Mouse (Mus musculus): ENCODE measurements around the gene Sipa1l1. TPM values are rescaled to one million over a fixed set of nuclear protein-coding genes. Genes with fewer than 3 reads are reported as not detected.

Gene Sipa1l1
- polyA plus RNA-seq, 1 experiment from 2014 or later: 11.2 TPM

- Histone ChIP-seq H3K9ac (ENCODE audit: low read depth, low read length) (no peak overlapping the region), H3K27ac (ENCODE audit: low read length) (no peak overlapping the region), H3K27me3 (ENCODE audit: control insufficient read depth, insufficient read depth, low read depth, low read length) (no peaks in the 10 kb centered on the region), H3K4me1 (ENCODE audit: control insufficient read depth, insufficient read depth, low read length) (no peaks in the 10 kb centered on the region), H3K4me2 (ENCODE audit: low read length) (no peak overlapping the region), H3K36me3 (ENCODE audit: control insufficient read depth, insufficient read depth, low read length) (no peaks in the 10 kb centered on the region), H3K9me3 (replicated peaks; ENCODE audit: control insufficient read depth, low read length, poor library complexity, severe bottlenecking) (no peaks in the 10 kb centered on the region), H3K4me3 (ENCODE audit: low read depth, low read length) (no peak overlapping the region)
- WGBS: 54% methylated on average over 6 of the region's 6 CpGs
- no peak for ATAC-seq
Observed at GRCm38 (mm10) chr12:82226311-82227066, 57.4 kb downstream of the Sipa1l1 start.

GRCm38 (mm10) chr12:82230127-82230526 lies 61.0 kb downstream of the Sipa1l1 start:
- Histone ChIP-seq H3K27ac (ENCODE audit: low read length) (no peak overlapping the region), H3K4me3 (ENCODE audit: low read depth, low read length) (no peak overlapping the region), H3K9me3 (replicated peaks; ENCODE audit: control insufficient read depth, low read length, poor library complexity, severe bottlenecking) (no peaks in the 10 kb centered on the region), H3K27me3 (ENCODE audit: control insufficient read depth, insufficient read depth, low read depth, low read length) (no peaks in the 10 kb centered on the region), H3K4me2 (ENCODE audit: low read length) (no peak overlapping the region), H3K4me1 (ENCODE audit: control insufficient read depth, insufficient read depth, low read length) (peaks cover 5% of the 10 kb centered on the region; the same call in 1 of the 2 replicates), H3K36me3 (ENCODE audit: control insufficient read depth, insufficient read depth, low read length) (no peaks in the 10 kb centered on the region), H3K9ac (ENCODE audit: low read depth, low read length) (no peak overlapping the region)
- no peak for ATAC-seq
- 76% methylated on average over 4 of the region's 4 CpGs for WGBS

GRCm38 (mm10) chr12:82231191-82231590 lies 62.1 kb downstream of the Sipa1l1 start:
- ATAC-seq: no peak
- Histone ChIP-seq H3K4me2 (ENCODE audit: low read length) (no peak overlapping the region), H3K4me3 (ENCODE audit: low read depth, low read length) (no peak overlapping the region), H3K36me3 (ENCODE audit: control insufficient read depth, insufficient read depth, low read length) (no peaks in the 10 kb centered on the region), H3K27me3 (ENCODE audit: control insufficient read depth, insufficient read depth, low read depth, low read length) (no peaks in the 10 kb centered on the region), H3K4me1 (ENCODE audit: control insufficient read depth, insufficient read depth, low read length) (peaks cover 5% of the 10 kb centered on the region; the same call in 1 of the 2 replicates), H3K27ac (ENCODE audit: low read length) (no peak overlapping the region), H3K9ac (ENCODE audit: low read depth, low read length) (no peak overlapping the region), H3K9me3 (replicated peaks; ENCODE audit: control insufficient read depth, low read length, poor library complexity, severe bottlenecking) (no peaks in the 10 kb centered on the region)
- 71% methylated on average over 7 of the region's 7 CpGs for WGBS

GRCm38 (mm10) chr12:82233177-82233576 lies 64.1 kb downstream of the Sipa1l1 start:
- Histone ChIP-seq H3K4me1 (ENCODE audit: control insufficient read depth, insufficient read depth, low read length) (peaks cover 5% of the 10 kb centered on the region; the same call in 1 of the 2 replicates), H3K27me3 (ENCODE audit: control insufficient read depth, insufficient read depth, low read depth, low read length) (no peaks in the 10 kb centered on the region), H3K4me2 (ENCODE audit: low read length) (no peak overlapping the region), H3K9ac (ENCODE audit: low read depth, low read length) (no peak overlapping the region), H3K27ac (ENCODE audit: low read length) (no peak overlapping the region), H3K9me3 (replicated peaks; ENCODE audit: control insufficient read depth, low read length, poor library complexity, severe bottlenecking) (no peaks in the 10 kb centered on the region), H3K36me3 (ENCODE audit: control insufficient read depth, insufficient read depth, low read length) (no peaks in the 10 kb centered on the region), H3K4me3 (ENCODE audit: low read depth, low read length) (no peak overlapping the region)
- no peak for ATAC-seq
- 84% methylated on average over 3 of the region's 3 CpGs for WGBS

GRCm38 (mm10) chr12:82234463-82235223 lies 65.5 kb downstream of the Sipa1l1 start:
- H3K4me3 ChIP-seq (ENCODE audit: low read depth, low read length): no peak overlapping the region
- no peak overlapping the region for H3K4me2 ChIP-seq (ENCODE audit: low read length)
- no peaks in the 10 kb centered on the region for H3K27me3 ChIP-seq (ENCODE audit: control insufficient read depth, insufficient read depth, low read depth, low read length)
- H3K9me3 ChIP-seq (replicated peaks; ENCODE audit: control insufficient read depth, low read length, poor library complexity, severe bottlenecking): no peaks in the 10 kb centered on the region
- H3K36me3 ChIP-seq (ENCODE audit: control insufficient read depth, insufficient read depth, low read length): no peaks in the 10 kb centered on the region
- no peak overlapping the region for H3K9ac ChIP-seq (ENCODE audit: low read depth, low read length)
- H3K27ac ChIP-seq (ENCODE audit: low read length): no peak overlapping the region
- H3K4me1 ChIP-seq (ENCODE audit: control insufficient read depth, insufficient read depth, low read length): peaks cover 5% of the 10 kb centered on the region; the same call in 1 of the 2 replicates
- ATAC-seq: no peak
- 91% methylated on average over 14 of the region's 14 CpGs for WGBS

GRCm38 (mm10) chr12:82237095-82237494 lies 68.0 kb downstream of the Sipa1l1 start:
- Histone ChIP-seq H3K4me3 (ENCODE audit: low read depth, low read length) (no peak overlapping the region), H3K36me3 (ENCODE audit: control insufficient read depth, insufficient read depth, low read length) (no peaks in the 10 kb centered on the region), H3K4me2 (ENCODE audit: low read length) (no peak overlapping the region), H3K27me3 (ENCODE audit: control insufficient read depth, insufficient read depth, low read depth, low read length) (no peaks in the 10 kb centered on the region), H3K27ac (ENCODE audit: low read length) (no peak overlapping the region), H3K4me1 (ENCODE audit: control insufficient read depth, insufficient read depth, low read length) (peaks cover 2% of the 10 kb centered on the region; the same call in 1 of the 2 replicates), H3K9ac (ENCODE audit: low read depth, low read length) (no peak overlapping the region), H3K9me3 (replicated peaks; ENCODE audit: control insufficient read depth, low read length, poor library complexity, severe bottlenecking) (no peaks in the 10 kb centered on the region)
- ATAC-seq: no peak
- 92% methylated on average over 4 of the region's 4 CpGs for WGBS

- Histone ChIP-seq H3K27me3 (ENCODE audit: control insufficient read depth, insufficient read depth, low read depth, low read length) (no peaks in the 10 kb centered on the region), H3K4me3 (ENCODE audit: low read depth, low read length) (no peak overlapping the region), H3K36me3 (ENCODE audit: control insufficient read depth, insufficient read depth, low read length) (no peaks in the 10 kb centered on the region), H3K9me3 (replicated peaks; ENCODE audit: control insufficient read depth, low read length, poor library complexity, severe bottlenecking) (no peaks in the 10 kb centered on the region), H3K9ac (ENCODE audit: low read depth, low read length) (no peak overlapping the region), H3K4me2 (ENCODE audit: low read length) (no peak overlapping the region), H3K4me1 (ENCODE audit: control insufficient read depth, insufficient read depth, low read length) (no peaks in the 10 kb centered on the region), H3K27ac (ENCODE audit: low read length) (no peak overlapping the region)
- WGBS: 63% methylated on average over 4 of the region's 4 CpGs
- no peak for ATAC-seq
Observed at GRCm38 (mm10) chr12:82237946-82238345, 68.8 kb downstream of the Sipa1l1 start.

- no peaks in the 10 kb centered on the region for H3K36me3 ChIP-seq (ENCODE audit: control insufficient read depth, insufficient read depth, low read length)
- no peaks in the 10 kb centered on the region for H3K4me1 ChIP-seq (ENCODE audit: control insufficient read depth, insufficient read depth, low read length)
- no peaks in the 10 kb centered on the region for H3K27me3 ChIP-seq (ENCODE audit: control insufficient read depth, insufficient read depth, low read depth, low read length)
- no peaks in the 10 kb centered on the region for H3K9me3 ChIP-seq (replicated peaks; ENCODE audit: control insufficient read depth, low read length, poor library complexity, severe bottlenecking)
- 85% methylated on average over 6 of the region's 6 CpGs for WGBS
- no peak overlapping the region for H3K4me2 ChIP-seq (ENCODE audit: low read length)
- ATAC-seq: no peak
- no peak overlapping the region for H3K27ac ChIP-seq (ENCODE audit: low read length)
- no peak overlapping the region for H3K9ac ChIP-seq (ENCODE audit: low read depth, low read length)
- no peak overlapping the region for H3K4me3 ChIP-seq (ENCODE audit: low read depth, low read length)
Observed at GRCm38 (mm10) chr12:82240674-82241073, 71.6 kb downstream of the Sipa1l1 start.

- Histone ChIP-seq H3K9me3 (replicated peaks; ENCODE audit: control insufficient read depth, low read length, poor library complexity, severe bottlenecking) (no peaks in the 10 kb centered on the region), H3K27me3 (ENCODE audit: control insufficient read depth, insufficient read depth, low read depth, low read length) (no peaks in the 10 kb centered on the region), H3K27ac (ENCODE audit: low read length) (no peak overlapping the region), H3K4me3 (ENCODE audit: low read depth, low read length) (no peak overlapping the region), H3K36me3 (ENCODE audit: control insufficient read depth, insufficient read depth, low read length) (no peaks in the 10 kb centered on the region), H3K4me2 (ENCODE audit: low read length) (no peak overlapping the region), H3K9ac (ENCODE audit: low read depth, low read length) (no peak overlapping the region), H3K4me1 (ENCODE audit: control insufficient read depth, insufficient read depth, low read length) (no peaks in the 10 kb centered on the region)
- WGBS: 91% methylated on average over 6 of the region's 6 CpGs
- ATAC-seq: no peak
Observed at GRCm38 (mm10) chr12:82245219-82245618, 76.1 kb downstream of the Sipa1l1 start.

All from midbrain, embryonic 16.5 days (tissue).